Mouse (Mus musculus) limb, embryonic 10.5 days (tissue): ENCODE results near the gene Emx2. TPM values are rescaled to one million over a fixed set of nuclear protein-coding genes. Genes with fewer than 3 reads are reported as not detected.

ENCODE experiments used
- DNase-seq: peaks from one replicate; pipeline ENCODE4 v3.0.0-alpha.2; 2017; ENCODE audit warnings: low spot score
- H3K27ac ChIP-seq: fragments of 300-500 bp; sonication (generic); 2 replicates; pipeline ENCODE4 v1.5.1; 2016; ENCODE audit warnings: mild to moderate bottlenecking
- H3K27me3 ChIP-seq: fragments of 300-500 bp; sonication (generic); 2 replicates; pipeline ENCODE4 v1.6.1; 2016; ENCODE audit warnings: low read depth, mild to moderate bottlenecking; ENCODE audit not compliant: poor library complexity, severe bottlenecking
- H3K36me3 ChIP-seq: fragments of 300-500 bp; sonication (generic); 2 replicates; pipeline ENCODE4 v1.6.1; 2016; ENCODE audit warnings: mild to moderate bottlenecking, moderate library complexity
- H3K4me1 ChIP-seq: fragments of 300-500 bp; sonication (generic); 2 replicates; pipeline ENCODE4 v1.6.1; 2016
- H3K4me3 ChIP-seq: fragments of 300-500 bp; sonication (generic); 2 replicates; pipeline ENCODE4 v1.5.1; 2016; ENCODE audit warnings: mild to moderate bottlenecking, moderate library complexity
- H3K9me3 ChIP-seq: fragments of 300-500 bp; sonication (generic); replicated peaks from 2 replicates; pipeline ENCODE4 v1.6.1; 2016; ENCODE audit warnings: mild to moderate bottlenecking
- WGBS: fragments of 180-500 bp; shearing (Covaris S2); methylation state at CpG from one replicate; pipeline ENCODE4 v1.1.7; 2016; 5-methylcytosine and 5-hydroxymethylcytosine counted together
- polyA plus RNA-seq: library from polyadenylated mRNA; unstranded; fragments of >200 nt; fragmentation: Nextera tagmentation; extraction: Ambion mirVana; gene quantifications from 2 replicates; pipeline ENCODE4 v1.2.1, GENCODE M21; 2016

The Emx2 gene
- polyA plus RNA-seq, 1 experiment from 2014 or later, result 12.7 TPM

DNA sequence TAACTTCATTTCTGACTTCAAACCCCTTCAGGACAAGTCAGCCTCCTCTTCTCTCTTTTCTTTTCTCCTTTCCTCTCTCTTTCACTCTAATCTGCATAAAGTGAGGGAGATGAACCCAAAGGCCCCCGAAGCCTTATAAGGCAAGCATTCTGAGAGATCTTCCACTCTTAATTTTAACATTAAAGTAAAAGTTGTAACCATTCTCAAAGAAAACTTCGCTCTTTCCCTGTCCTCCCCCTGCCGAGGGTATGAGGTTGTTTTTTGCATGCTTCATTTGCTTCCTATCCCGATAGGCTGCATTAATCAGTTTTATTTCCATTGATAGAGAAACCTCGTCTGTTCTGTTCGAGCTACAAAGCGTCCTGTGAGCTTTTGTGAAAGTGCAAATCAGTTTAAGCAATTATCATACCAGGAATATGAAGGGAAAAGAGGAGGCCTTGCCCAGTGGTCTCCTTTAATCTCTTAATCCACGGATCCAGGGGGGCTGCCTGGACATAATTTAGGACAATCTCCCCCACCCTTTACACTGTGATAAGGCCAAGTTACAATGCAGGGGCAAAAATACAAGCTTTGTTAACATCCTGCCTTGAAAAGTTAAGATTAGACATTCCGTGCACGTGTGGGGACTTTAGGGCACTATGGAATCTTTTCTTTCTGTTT is 7.7 kb downstream of the Emx2 start:
- Histone ChIP-seq H3K4me3 (no peak overlapping the region), H3K27me3 (peaks cover 100% of the 10 kb centered on the region), H3K4me1 (peaks cover 47% of the 10 kb centered on the region), H3K27ac (no peak overlapping the region), H3K36me3 (no peaks in the 10 kb centered on the region), H3K9me3 (no peaks in the 10 kb centered on the region)
- no peak for DNase-seq
- WGBS, result 4% methylated on average over 10 of the region's 10 CpGs

DNA sequence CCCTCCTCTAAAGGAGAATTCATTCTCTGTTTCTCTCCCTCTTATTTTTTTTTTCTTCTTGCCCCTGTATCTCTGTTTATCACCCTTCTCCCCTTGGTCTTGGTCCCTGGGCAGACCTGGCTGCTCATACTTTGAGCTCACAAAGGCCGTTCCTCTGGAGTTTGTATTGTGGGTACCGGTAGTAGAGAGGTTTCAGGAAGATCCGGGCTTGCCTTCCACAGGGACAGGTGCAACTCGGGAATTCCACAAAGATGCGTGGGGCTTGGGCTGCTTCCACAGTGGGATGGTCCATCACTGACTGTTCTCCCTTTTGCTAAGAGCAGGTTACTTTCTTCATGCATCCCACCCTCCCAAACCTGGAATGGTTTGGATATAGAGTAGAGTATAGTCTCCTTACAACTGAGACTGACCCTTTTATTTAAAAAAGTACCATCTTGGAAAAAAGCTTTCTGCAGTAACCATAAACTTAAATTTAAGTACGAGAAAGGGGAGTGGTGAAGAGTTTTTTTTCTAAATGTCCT is 8.3 kb downstream of the Emx2 start:
- no peak for DNase-seq
- Histone ChIP-seq H3K27me3 (peaks cover 100% of the 10 kb centered on the region), H3K4me1 (peaks cover 49% of the 10 kb centered on the region), H3K27ac (no peak overlapping the region), H3K9me3 (no peaks in the 10 kb centered on the region), H3K36me3 (no peaks in the 10 kb centered on the region), H3K4me3 (no peak overlapping the region)
- WGBS, result 3% methylated on average over 6 of the region's 6 CpGs

DNA sequence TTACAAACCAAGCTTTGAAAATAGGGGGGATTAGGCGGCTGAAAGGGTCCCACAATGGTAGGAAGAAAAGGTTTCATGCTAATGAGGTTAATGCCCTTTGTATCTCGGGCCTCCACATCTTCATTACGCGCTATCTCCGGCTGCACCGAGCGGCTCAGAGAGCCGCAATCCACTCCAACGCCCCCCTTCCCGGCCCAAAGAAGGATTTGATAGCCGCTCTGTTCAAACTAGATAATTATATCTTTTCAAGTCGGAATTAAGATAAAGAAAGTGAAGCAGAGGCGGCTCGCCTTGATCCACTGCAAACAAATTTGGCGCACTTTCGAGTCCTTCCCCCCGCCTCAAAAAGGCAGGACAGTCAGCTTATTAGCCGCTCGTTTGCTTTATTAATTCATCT is 8.8 kb downstream of the Emx2 start:
- H3K4me1 ChIP-seq, result peaks cover 50% of the 10 kb centered on the region
- DNase-seq, result no peak
- under 1% methylated on average over 19 of the region's 19 CpGs for WGBS
- no peak overlapping the region for H3K27ac ChIP-seq
- no peaks in the 10 kb centered on the region for H3K9me3 ChIP-seq
- peaks cover 100% of the 10 kb centered on the region for H3K27me3 ChIP-seq
- H3K36me3 ChIP-seq, result no peaks in the 10 kb centered on the region
- peak overlapping the region; percentile 29 for H3K4me3 ChIP-seq

DNA sequence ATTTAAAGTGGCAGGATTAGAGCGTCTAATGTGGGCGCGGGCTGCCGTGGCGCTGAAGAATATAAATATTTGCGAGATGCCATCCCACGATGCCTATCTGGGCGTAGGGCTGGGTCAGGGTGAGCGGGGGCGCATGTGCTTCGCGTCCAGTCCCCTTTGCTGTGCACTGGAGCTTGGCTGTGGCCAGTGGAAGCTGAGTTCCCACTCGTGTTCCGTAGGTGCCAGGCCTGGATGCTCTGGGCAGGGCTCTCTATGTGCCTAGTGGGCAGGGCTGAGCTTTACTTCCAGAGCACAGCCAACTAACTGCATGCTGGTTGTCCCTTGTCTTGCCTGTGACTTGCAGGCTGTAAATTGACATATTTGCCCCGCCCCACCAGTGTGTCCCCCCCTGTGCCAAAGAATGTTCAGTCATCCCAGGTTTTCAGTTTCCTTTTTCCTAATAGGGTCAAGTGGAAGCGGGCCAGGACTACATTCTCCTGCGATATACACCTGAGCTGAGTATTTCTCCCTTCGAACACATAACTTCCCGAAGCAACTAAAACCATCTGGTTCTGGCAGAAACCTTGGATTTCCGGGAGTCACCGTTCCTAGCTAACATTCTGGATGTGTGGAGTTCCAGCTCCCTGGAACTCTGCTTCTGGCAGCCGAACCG is 9.4 kb downstream of the Emx2 start:
- peak; percentile 58 for DNase-seq

DNA sequence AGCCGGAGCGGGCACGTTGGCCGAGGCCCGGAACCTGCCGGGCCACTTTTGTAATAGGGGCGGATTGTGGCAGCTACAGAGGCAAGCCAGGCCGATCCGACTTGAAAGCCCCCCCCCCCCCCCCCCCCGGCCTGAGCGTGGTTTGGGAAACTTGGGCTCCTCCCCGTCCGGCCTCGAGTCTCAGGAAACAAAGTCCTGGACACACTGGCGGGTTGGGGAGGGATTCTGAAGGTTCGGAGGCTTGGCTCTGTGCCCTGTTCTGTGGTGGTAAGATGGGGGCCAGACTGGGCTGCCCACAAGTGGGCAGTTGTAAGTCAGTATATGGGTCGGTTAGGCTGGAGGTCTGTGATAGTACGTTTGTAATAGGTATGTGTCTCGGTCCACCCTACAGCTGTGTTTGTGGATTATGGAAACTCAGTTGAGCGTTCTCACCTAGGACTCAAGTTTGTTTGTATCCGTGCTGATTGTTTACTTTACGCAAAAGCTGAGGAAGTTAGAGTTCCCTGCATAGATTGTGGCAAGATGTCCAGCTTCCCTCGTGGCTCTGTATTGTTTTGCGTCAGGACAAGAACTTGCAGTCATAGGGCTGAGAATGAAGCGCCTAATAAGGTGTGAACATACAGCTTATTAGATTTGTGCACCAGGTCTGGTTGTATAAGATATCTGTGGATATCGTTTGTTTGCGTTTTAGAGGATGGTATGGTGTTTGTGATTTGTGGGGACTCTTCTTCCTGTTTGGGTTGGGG is 10.1 kb downstream of the Emx2 start:
- Histone ChIP-seq H3K27me3 (peaks cover 100% of the 10 kb centered on the region), H3K4me1 (peaks cover 50% of the 10 kb centered on the region), H3K36me3 (no peaks in the 10 kb centered on the region), H3K27ac (no peak overlapping the region; the same call in 1 of the 2 replicates), H3K9me3 (no peaks in the 10 kb centered on the region), H3K4me3 (peak overlapping the region; percentile 43)
- WGBS, result 2% methylated on average over 27 of the region's 27 CpGs
- DNase-seq, result peak; percentile 62

More for the DNA sequence above, 9.4 kb downstream of the Emx2 start:
- Histone ChIP-seq H3K9me3 (no peaks in the 10 kb centered on the region), H3K4me3 (peak overlapping the region; percentile 29), H3K27ac (no peak overlapping the region; the same call in 1 of the 2 replicates), H3K4me1 (peaks cover 50% of the 10 kb centered on the region), H3K36me3 (no peaks in the 10 kb centered on the region), H3K27me3 (peaks cover 100% of the 10 kb centered on the region)
- WGBS, result under 1% methylated on average over 23 of the region's 23 CpGs

DNA sequence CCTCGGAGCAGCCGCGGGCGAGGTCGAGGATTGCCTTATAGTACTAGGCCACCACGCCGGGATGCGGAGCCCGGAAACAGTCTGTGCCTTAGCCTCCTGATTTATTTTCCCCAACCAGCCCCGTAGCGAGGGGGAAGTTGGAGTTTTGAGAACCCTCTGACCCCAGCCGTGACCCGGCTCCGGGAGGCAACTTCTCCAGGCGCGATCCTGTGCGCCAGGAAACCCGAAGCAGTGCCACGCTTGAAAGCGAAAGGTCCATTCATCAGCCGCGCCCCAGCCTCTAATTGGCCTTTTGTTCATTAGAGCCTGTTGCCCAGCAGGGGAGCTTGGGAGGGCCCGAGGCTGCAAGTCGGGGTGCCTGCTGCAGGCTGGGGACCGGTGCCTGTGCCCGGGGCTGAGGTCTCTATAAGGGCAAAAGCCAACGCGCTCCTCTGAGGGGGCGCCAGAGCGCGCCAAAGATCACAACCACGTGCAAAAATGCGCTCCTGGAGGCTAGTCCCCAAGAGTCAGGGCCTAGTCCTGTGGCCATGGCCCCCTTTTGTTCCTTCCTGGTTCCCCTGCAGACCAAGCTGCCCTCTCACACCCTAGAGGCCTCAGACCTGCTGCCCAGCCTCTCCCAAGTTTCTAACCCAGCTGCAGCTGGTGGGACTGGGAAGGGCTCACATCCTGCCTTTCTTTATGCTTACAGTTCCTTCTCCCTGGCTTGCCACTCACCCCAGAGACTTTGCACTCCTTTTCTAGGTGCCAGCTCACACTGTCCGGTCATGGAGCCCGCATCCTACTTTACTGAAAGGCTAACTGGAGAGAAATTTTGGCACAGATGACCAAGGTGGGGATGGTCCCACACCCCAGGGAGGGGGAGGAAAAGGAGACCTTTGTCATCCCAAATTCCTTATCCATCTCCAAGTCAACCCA is 11.1 kb downstream of the Emx2 start:
- H3K27ac ChIP-seq, result peak overlapping the region; percentile 72
- H3K9me3 ChIP-seq, result no peaks in the 10 kb centered on the region
- peaks cover 100% of the 10 kb centered on the region for H3K27me3 ChIP-seq
- H3K36me3 ChIP-seq, result no peaks in the 10 kb centered on the region
- under 1% methylated on average over 35 of the region's 35 CpGs for WGBS
- peaks cover 50% of the 10 kb centered on the region for H3K4me1 ChIP-seq
- H3K4me3 ChIP-seq, result peak overlapping the region; percentile 43
- peak; percentile 84 for DNase-seq

DNA sequence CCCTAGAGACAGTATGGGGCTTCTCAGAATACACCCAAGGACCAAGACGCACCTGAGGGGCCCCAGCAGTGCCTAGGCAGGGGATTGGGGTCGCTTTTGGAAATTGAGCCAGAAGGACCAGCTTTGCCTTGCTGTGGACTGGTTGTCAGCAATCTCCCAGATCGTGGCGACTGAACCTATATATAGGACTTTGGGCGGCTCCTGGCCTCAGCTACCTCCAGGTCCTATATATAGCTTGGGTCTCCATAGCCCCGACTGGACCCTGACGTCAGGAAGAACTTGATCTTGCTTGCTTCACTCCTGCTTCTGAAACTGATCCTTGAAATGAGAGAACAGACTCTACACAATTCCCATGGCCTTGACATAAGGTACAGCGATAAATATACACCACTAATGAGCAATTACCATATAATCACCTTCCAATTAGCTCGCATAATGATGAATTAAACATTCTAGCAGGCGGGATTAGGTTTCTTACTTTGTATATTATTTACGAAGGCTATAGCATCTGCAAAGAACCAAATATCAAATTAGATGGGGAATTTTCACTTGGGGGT is 12.0 kb downstream of the Emx2 start:
- no peaks in the 10 kb centered on the region for H3K36me3 ChIP-seq
- peak overlapping the region; percentile 72; the same call in 1 of the 2 replicates for H3K27ac ChIP-seq
- no peaks in the 10 kb centered on the region for H3K9me3 ChIP-seq
- 17% methylated on average over 11 of the region's 11 CpGs for WGBS
- no peak for DNase-seq
- no peak overlapping the region for H3K4me3 ChIP-seq
- peaks cover 50% of the 10 kb centered on the region for H3K4me1 ChIP-seq
- H3K27me3 ChIP-seq, result peaks cover 99% of the 10 kb centered on the region

DNA sequence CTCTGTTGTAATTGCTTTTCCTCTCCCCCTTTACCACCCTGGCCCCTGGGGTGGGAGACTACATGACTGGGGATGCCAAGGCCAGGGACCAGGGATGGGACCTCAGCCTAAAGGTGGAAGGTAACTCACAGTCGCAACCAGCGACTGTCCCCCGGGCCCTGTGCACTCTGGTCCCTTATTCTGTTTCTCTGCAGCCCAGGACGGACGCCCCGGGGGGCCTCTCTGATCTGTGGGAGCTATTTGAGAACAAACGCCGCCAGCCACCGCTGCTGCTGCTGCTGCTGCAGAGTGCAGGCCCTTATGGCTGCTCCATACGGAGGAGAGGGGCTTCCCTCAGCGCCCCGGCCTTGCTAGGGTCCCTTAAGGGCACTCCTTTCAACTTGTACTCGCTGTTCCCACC is 12.7 kb downstream of the Emx2 start:
- under 1% methylated on average over 13 of the region's 13 CpGs for WGBS
- Histone ChIP-seq H3K4me3 (peak overlapping the region; percentile 26), H3K27ac (peak overlapping the region; percentile 32; the same call in 1 of the 2 replicates), H3K4me1 (peaks cover 50% of the 10 kb centered on the region), H3K36me3 (no peaks in the 10 kb centered on the region), H3K9me3 (no peaks in the 10 kb centered on the region), H3K27me3 (peaks cover 98% of the 10 kb centered on the region)
- DNase-seq, result no peak

DNA sequence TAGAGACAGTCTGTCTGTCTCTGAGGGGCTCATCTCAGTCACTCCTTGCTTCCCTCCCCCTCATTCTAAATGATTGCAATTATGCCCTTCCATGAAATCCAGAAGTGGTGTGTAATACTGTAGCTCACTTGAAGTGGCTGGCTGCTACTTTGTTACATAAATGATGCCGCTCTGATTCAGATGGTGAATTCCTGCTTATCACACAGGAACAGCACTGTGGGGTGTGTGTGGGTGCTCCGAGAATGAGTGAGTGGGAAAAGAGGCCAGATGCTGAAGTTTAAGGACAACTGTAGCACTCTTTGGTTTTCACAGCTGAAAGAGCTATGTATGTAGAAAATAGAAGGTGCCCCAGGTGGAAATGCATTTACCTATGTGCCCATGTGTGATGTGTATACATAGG is 14.7 kb downstream of the Emx2 start:
- DNase-seq, result no peak
- Histone ChIP-seq H3K27ac (no peak overlapping the region), H3K36me3 (no peaks in the 10 kb centered on the region), H3K9me3 (no peaks in the 10 kb centered on the region), H3K4me1 (peaks cover 41% of the 10 kb centered on the region), H3K4me3 (no peak overlapping the region), H3K27me3 (peaks cover 85% of the 10 kb centered on the region)
- 87% methylated on average over 2 of the region's 2 CpGs for WGBS

DNA sequence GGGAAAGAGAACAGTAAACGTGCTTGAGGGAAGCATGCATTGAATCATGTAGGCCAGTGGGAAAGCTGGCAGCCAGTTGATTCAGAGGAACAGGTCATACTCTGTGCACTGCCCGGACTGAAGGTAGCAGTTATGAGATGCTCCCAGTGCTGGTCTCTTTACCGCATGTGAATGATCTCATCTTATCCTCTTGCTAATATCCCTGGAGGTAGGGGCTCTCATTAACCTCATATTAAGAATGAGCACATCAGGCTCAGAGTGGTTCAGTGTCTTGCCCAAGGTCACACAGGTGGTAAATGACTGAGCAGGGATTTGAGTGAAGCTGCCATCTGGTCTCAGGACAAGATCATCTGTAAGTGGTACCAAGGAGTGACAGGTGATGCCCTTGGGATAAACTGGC is 21.7 kb downstream of the Emx2 start:
- Histone ChIP-seq H3K27ac (no peak overlapping the region), H3K9me3 (no peaks in the 10 kb centered on the region), H3K4me1 (no peaks in the 10 kb centered on the region), H3K36me3 (no peaks in the 10 kb centered on the region), H3K27me3 (peaks cover 36% of the 10 kb centered on the region), H3K4me3 (no peak overlapping the region)
- 84% methylated on average over 3 of the region's 3 CpGs for WGBS
- DNase-seq, result peak; percentile 10

DNA sequence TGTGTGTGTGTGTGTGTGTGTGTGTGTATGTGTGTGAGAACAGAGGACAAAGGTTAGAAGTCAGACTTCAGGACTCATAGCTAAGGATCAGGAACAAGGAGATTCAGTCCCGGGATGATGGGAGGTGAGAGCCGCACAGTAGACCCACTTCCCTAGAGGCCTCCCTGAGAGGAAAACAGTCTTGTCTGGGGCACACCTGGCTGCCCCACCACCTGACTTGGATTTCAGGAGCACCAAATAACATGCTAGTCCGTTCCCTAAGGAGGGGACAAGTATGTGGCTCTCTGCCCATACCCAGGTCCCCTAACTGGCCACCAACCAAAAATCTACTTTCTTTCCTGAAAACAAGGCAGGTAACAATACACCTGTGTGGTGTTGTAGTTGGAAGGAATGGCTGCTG is 22.4 kb downstream of the Emx2 start:
- no peaks in the 10 kb centered on the region for H3K9me3 ChIP-seq
- peak; percentile 12 for DNase-seq
- 89% methylated on average over 3 of the region's 3 CpGs for WGBS

DNA sequence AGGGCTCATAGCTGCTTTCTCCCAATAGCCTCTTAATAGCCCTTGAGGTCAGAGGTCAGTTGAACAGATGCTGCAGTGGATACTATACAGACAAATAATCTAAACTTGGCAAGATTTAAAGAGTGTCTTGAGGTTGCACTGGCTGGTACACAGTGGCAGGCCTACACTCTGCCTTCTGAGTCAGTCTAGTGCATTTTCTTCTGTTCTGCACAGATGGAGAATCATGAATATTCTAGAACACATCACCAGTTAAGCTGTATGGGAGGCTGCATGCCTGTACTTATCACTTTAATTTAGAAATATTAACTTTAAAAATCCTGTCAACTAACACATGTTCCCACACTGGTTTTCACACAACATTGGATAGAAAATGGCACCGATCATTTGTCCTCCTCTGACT is 34.1 kb downstream of the Emx2 start:
- 87% methylated on average over 1 of the region's 1 CpGs for WGBS
- H3K4me3 ChIP-seq, result no peak overlapping the region
- H3K4me1 ChIP-seq, result peaks cover 22% of the 10 kb centered on the region
- no peaks in the 10 kb centered on the region for H3K27me3 ChIP-seq
- H3K9me3 ChIP-seq, result no peaks in the 10 kb centered on the region
- H3K36me3 ChIP-seq, result no peaks in the 10 kb centered on the region
- H3K27ac ChIP-seq, result no peak overlapping the region
- no peak for DNase-seq

More for the DNA sequence above, 22.4 kb downstream of the Emx2 start:
- Histone ChIP-seq H3K27me3 (peaks cover 30% of the 10 kb centered on the region; the same call in 1 of the 2 replicates), H3K4me3 (no peak overlapping the region), H3K36me3 (no peaks in the 10 kb centered on the region), H3K27ac (no peak overlapping the region), H3K4me1 (no peaks in the 10 kb centered on the region)
